In genomic region chr5:121913999-121914398, GRCm38 (mm10) we compare ENCODE assay signal across 12 mouse cellular contexts.
DNase-seq lines count a peak whose midpoint lies in the region; ATAC-seq lines count a peak whose summit lies in the region.
"Had no signal": no experiment of that assay in that cellular context is flagged by ENCODE, and none has a peak within 500 bp of the region (broad histone marks: within the 10 kb centered on the region; RNA-seq: fewer than 3 reads in every experiment).

No protein-coding gene starts in this region.

- no peak for DNase-seq in kidney, adult 11 months
- no peak for DNase-seq in embryonic facial prominence, embryonic 14.5 days (ENCODE audit: low spot score)
- peak; percentile 10 to 44 for DNase-seq in kidney, postnatal 25 days
- no peak for DNase-seq in cerebellum, postnatal 4 days (ENCODE audit: low spot score in 2 of 2)
- DNase-seq in MN1 (ENCODE audit: low spot score), result no peak
- DNase-seq: left cerebral cortex, postnatal 4 days; right cerebral cortex, postnatal 4 days; thymus, postnatal 36 days had no signal

- no peaks in the 10 kb centered on the region for H3K4me1 ChIP-seq in kidney, embryonic 14.5 days (ENCODE audit: control insufficient read depth, insufficient read depth, low read length)
- no peaks in the 10 kb centered on the region for H3K4me1 ChIP-seq in embryonic facial prominence, embryonic 14.5 days (ENCODE audit: control insufficient read depth, insufficient read depth, low read length)
- no peaks in the 10 kb centered on the region for H3K4me1 ChIP-seq in midbrain, embryonic 16.5 days (ENCODE audit: control insufficient read depth, insufficient read depth, low read length)

- no peak overlapping the region for H3K9ac ChIP-seq in kidney, embryonic 14.5 days (ENCODE audit: low read depth, low read length)
- H3K9ac ChIP-seq in embryonic facial prominence, embryonic 14.5 days (ENCODE audit: low read depth, low read length), result no peak overlapping the region
- no peak overlapping the region for H3K9ac ChIP-seq in midbrain, embryonic 16.5 days (ENCODE audit: low read depth, low read length)
- H3K9ac ChIP-seq: hindbrain, embryonic 15.5 days had no signal

- no peak overlapping the region for H3K4me2 ChIP-seq in kidney, embryonic 14.5 days (replicated peaks; ENCODE audit: low read depth, low read length)
- no peak overlapping the region for H3K4me2 ChIP-seq in embryonic facial prominence, embryonic 14.5 days (ENCODE audit: low read depth, low read length)
- no peak overlapping the region for H3K4me2 ChIP-seq in midbrain, embryonic 16.5 days (ENCODE audit: low read length)
- H3K4me2 ChIP-seq: hindbrain, embryonic 15.5 days had no signal

- peak; percentile 75 for ATAC-seq in kidney, embryonic 14.5 days (ENCODE audit: low FRiP score, low TSS enrichment)
- peak; percentile 33; the same call in 1 of the 2 replicates for ATAC-seq in embryonic facial prominence, embryonic 14.5 days (ENCODE audit: low read depth)
- ATAC-seq in midbrain, embryonic 16.5 days, result no peak
- ATAC-seq in erythroblast, adult 5-6 weeks (replicated peaks; ENCODE audit: low FRiP score, poor library complexity, severe bottlenecking), result no peak

- no peaks in the 10 kb centered on the region for H3K9me3 ChIP-seq in kidney, embryonic 14.5 days (ENCODE audit: control insufficient read depth, low read length)
- H3K9me3 ChIP-seq in embryonic facial prominence, embryonic 14.5 days (ENCODE audit: control insufficient read depth, low read length), result no peaks in the 10 kb centered on the region
- no peaks in the 10 kb centered on the region for H3K9me3 ChIP-seq in midbrain, embryonic 16.5 days (replicated peaks; ENCODE audit: control insufficient read depth, low read length, poor library complexity, severe bottlenecking)
- H3K9me3 ChIP-seq: hindbrain, embryonic 15.5 days had no signal

- H3K4me3 ChIP-seq in kidney, embryonic 14.5 days (ENCODE audit: low read length), result no peak overlapping the region
- no peak overlapping the region for H3K4me3 ChIP-seq in embryonic facial prominence, embryonic 14.5 days (ENCODE audit: low read depth, low read length)
- H3K4me3 ChIP-seq in midbrain, embryonic 16.5 days (ENCODE audit: low read depth, low read length), result no peak overlapping the region
- H3K4me3 ChIP-seq: hindbrain, embryonic 15.5 days had no signal

- no peaks in the 10 kb centered on the region for H3K27me3 ChIP-seq in kidney, embryonic 14.5 days (ENCODE audit: control insufficient read depth, insufficient read depth, low read length)
- no peaks in the 10 kb centered on the region for H3K27me3 ChIP-seq in embryonic facial prominence, embryonic 14.5 days (replicated peaks; ENCODE audit: control insufficient read depth, insufficient read depth, low read length)
- no peaks in the 10 kb centered on the region for H3K27me3 ChIP-seq in midbrain, embryonic 16.5 days (ENCODE audit: control insufficient read depth, insufficient read depth, low read depth, low read length)
- H3K27me3 ChIP-seq: hindbrain, embryonic 15.5 days had no signal

- no peaks in the 10 kb centered on the region for H3K36me3 ChIP-seq in kidney, embryonic 14.5 days (ENCODE audit: control insufficient read depth, insufficient read depth, low read length)
- no peaks in the 10 kb centered on the region for H3K36me3 ChIP-seq in embryonic facial prominence, embryonic 14.5 days (ENCODE audit: control insufficient read depth, insufficient read depth, low read length)
- no peaks in the 10 kb centered on the region for H3K36me3 ChIP-seq in midbrain, embryonic 16.5 days (ENCODE audit: control insufficient read depth, insufficient read depth, low read length)
- H3K36me3 ChIP-seq: hindbrain, embryonic 15.5 days had no signal

- 33% methylated on average over 23 of the region's 23 CpGs for WGBS in kidney, embryonic 14.5 days
- whole genome bisulfite sequencing in embryonic facial prominence, embryonic 14.5 days, result 56% methylated on average over 22 of the region's 23 CpGs
- 35% methylated on average over 23 of the region's 23 CpGs for WGBS in midbrain, embryonic 16.5 days

- peak overlapping the region; percentile 42 for H3K27ac ChIP-seq in kidney, embryonic 14.5 days (ENCODE audit: low read depth, low read length)
- no peak overlapping the region for H3K27ac ChIP-seq in embryonic facial prominence, embryonic 14.5 days (replicated peaks; ENCODE audit: low read depth, low read length)
- peak overlapping the region; percentile 26; the same call in 1 of the 2 replicates for H3K27ac ChIP-seq in midbrain, embryonic 16.5 days (ENCODE audit: low read length)
- H3K27ac ChIP-seq: hindbrain, embryonic 15.5 days had no signal

Comparison
In these comparisons a context has a peak if more than half of its experiments do, and no peak if none do; other contexts are left out.
1. DNase-seq: peak in kidney, postnatal 25 days (2 of 2); none in kidney, adult 11 months (single experiment), embryonic facial prominence, embryonic 14.5 days (single experiment), cerebellum, postnatal 4 days (0 of 2) and MN1 (single experiment).
2. ATAC-seq: peak in kidney, embryonic 14.5 days (single experiment) and embryonic facial prominence, embryonic 14.5 days (single experiment); none in midbrain, embryonic 16.5 days (single experiment) and erythroblast, adult 5-6 weeks (single experiment).